In the genomic region with DNA sequence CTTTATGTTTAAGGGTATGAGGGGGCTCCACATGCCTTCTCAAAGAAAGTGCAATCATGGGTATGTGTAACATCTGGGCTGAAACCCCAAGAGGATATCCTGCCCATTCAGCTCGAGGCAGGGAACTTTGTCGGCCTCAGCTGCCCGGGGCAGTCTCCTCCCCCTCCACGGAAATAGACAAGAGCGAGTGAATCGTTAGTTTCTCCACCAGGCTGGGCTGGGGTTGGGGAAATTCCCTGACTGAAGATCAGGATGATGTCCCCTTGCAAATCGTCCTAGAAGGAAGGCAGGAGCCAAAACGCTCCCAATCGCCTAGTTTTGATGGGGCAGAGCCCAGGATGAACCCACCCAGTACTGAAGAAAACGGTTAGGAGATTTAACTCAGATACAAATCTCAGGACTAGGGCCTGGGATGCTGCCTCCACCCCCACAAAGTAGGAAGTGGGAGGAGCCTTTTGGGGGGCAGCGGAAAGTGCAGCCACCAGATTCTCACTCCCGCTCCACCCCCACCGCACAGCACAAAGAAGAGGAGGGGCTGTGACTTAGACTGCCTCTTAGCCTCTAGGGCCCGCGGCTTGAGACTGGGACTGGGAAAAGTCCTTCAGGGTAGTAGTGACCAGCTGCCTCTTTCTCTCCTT, we compare ENCODE assay signal across 8 mouse cellular contexts. TPM values are rescaled to one million over a fixed set of nuclear protein-coding genes. Genes with fewer than 3 reads are reported as not detected.
A peak's percentile ranks its signal among the peaks of the same experiment; 100 is the strongest.
DNase-seq lines count a peak whose midpoint lies in the region; ATAC-seq and TF ChIP-seq lines count a peak whose summit lies in the region.

No protein-coding gene starts in this region.

- WGBS in stomach, embryonic 14.5 days = 2% methylated on average over 15 of the region's 15 CpGs

- peak; percentile 75 for TF ChIP-seq POLR2A in embryonic fibroblast, embryonic 13.5 days (IDR thresholded peaks at IDR 0.05; ENCODE audit: low read depth, low read length)

- no peak for TF ChIP-seq CTCF in embryonic fibroblast, embryonic 13.5 days (IDR thresholded peaks at IDR 0.05; ENCODE audit: borderline replicate concordance, insufficient read depth, low read length)

- no peak for ATAC-seq in stomach, embryonic 14.5 days (ENCODE audit: insufficient number of reproducible peaks, insufficient read depth, low FRiP score, low read depth)
- no peak for ATAC-seq in megakaryocyte-erythroid progenitor cell, adult 5-6 weeks (replicated peaks; ENCODE audit: low FRiP score, low TSS enrichment, poor library complexity, severe bottlenecking)

- peak overlapping the region; percentile 33 for H3K4me2 ChIP-seq in stomach, embryonic 14.5 days (replicated peaks; ENCODE audit: low read depth, low read length)

- H3K36me3 ChIP-seq in stomach, embryonic 14.5 days (ENCODE audit: control insufficient read depth, insufficient read depth, low read length) = no peaks in the 10 kb centered on the region

- intact Hi-C loops in heart, postnatal 10 days (cut with DNase I) = loop anchor here (5.0 kb wide), 2 partner anchors 147 to 172 kb away; no protein-coding TSS in a partner anchor

- peak overlapping the region; percentile 4; the same call in 1 of the 2 replicates for H3K9ac ChIP-seq in stomach, embryonic 14.5 days (replicated peaks; ENCODE audit: low read depth, low read length)

- no peaks in the 10 kb centered on the region for H3K9me3 ChIP-seq in stomach, embryonic 14.5 days (ENCODE audit: control insufficient read depth, low read depth, low read length)

- peak; percentile 87 for DNase-seq in CD4-positive helper T cell, adult 2 months (ENCODE audit: low read depth, low spot score)
- DNase-seq in adipocyte (ENCODE audit: low spot score) = peak; percentile 78
- peak; percentile 88 to 91 for DNase-seq in heart, postnatal 10 days
- DNase-seq in kidney, postnatal 36 days = peak; percentile 86 to 88
- peak; percentile 83 for DNase-seq in mesoderm, embryonic 11.5 days (ENCODE audit: low read depth, low spot score)

- H3K4me3 ChIP-seq in embryonic fibroblast, embryonic 13.5 days (ENCODE audit: insufficient read depth, low read length) = peak overlapping the region; percentile 13; the same call in 1 of the 2 replicates
- H3K4me3 ChIP-seq in stomach, embryonic 14.5 days (ENCODE audit: low read depth, low read length) = peak overlapping the region; percentile 9

- peak overlapping the region; percentile 99 for H3K27ac ChIP-seq in embryonic fibroblast, embryonic 13.5 days (ENCODE audit: insufficient read depth, low read length)
- peak overlapping the region; percentile 89 for H3K27ac ChIP-seq in stomach, embryonic 14.5 days (ENCODE audit: low read length)

- no peaks in the 10 kb centered on the region for H3K27me3 ChIP-seq in stomach, embryonic 14.5 days (ENCODE audit: control insufficient read depth, insufficient read depth, low read length)

- H3K4me1 ChIP-seq in embryonic fibroblast, embryonic 13.5 days (ENCODE audit: control insufficient read depth, insufficient read depth, low read length) = peaks cover 14% of the 10 kb centered on the region
- H3K4me1 ChIP-seq in stomach, embryonic 14.5 days (ENCODE audit: control insufficient read depth, insufficient read depth, low read length) = peaks cover 41% of the 10 kb centered on the region

RNA-seq across cellular contexts. Expression of a gene that starts 2.5 kb away (rescaled TPM):
- polyA plus RNA-seq in embryonic fibroblast, embryonic 13.5 days (2011; ENCODE audit: insufficient read length, low read depth, missing spikeins) = 96.6 and 102 TPM in 2 replicates
- 10 to 100 TPM; 50.8 to 54.0 TPM for total RNA-seq in heart, postnatal 10 days (2021)
- 14.7 and 17.1 TPM in 2 replicates for polyA plus RNA-seq in stomach, embryonic 14.5 days (2014; fragmentation: Nextera tagmentation; extraction: Ambion mirVana)
- total RNA-seq in megakaryocyte-erythroid progenitor cell, adult 5-6 weeks (2014; fragmentation: Nextera tagmentation) = 40.1 and 43.2 TPM in 2 replicates
- total RNA-seq in megakaryocyte-erythroid progenitor cell, adult 5-6 weeks (2017) = 55.9 and 81.1 TPM in 2 replicates

RNA-seq across cellular contexts. Expression of a gene that starts 3.5 kb away (rescaled TPM):
- 83.0 and 98.9 TPM in 2 replicates for polyA plus RNA-seq in embryonic fibroblast, embryonic 13.5 days (2011; ENCODE audit: insufficient read length, low read depth, missing spikeins)
- total RNA-seq in heart, postnatal 10 days (2021) = 100 to 1,000 TPM; 214 to 239 TPM
- polyA plus RNA-seq in stomach, embryonic 14.5 days (2014; fragmentation: Nextera tagmentation; extraction: Ambion mirVana) = 37.2 and 38.7 TPM in 2 replicates
- total RNA-seq in megakaryocyte-erythroid progenitor cell, adult 5-6 weeks (2014; fragmentation: Nextera tagmentation) = 6.4 and 8.0 TPM in 2 replicates
- total RNA-seq in megakaryocyte-erythroid progenitor cell, adult 5-6 weeks (2017) = 13.2 and 14.5 TPM in 2 replicates

RNA-seq across cellular contexts. Expression of a gene that starts 27.0 kb away (rescaled TPM):
- 7.7 and 40.4 TPM in 2 replicates for polyA plus RNA-seq in embryonic fibroblast, embryonic 13.5 days (2011; ENCODE audit: insufficient read length, low read depth, missing spikeins)
- 1 to 10 TPM; 1.8 to 2.1 TPM for total RNA-seq in heart, postnatal 10 days (2021)
- 10.2 and 10.8 TPM in 2 replicates for polyA plus RNA-seq in stomach, embryonic 14.5 days (2014; fragmentation: Nextera tagmentation; extraction: Ambion mirVana)
- not detected in 2 replicates for total RNA-seq in megakaryocyte-erythroid progenitor cell, adult 5-6 weeks (2014; fragmentation: Nextera tagmentation)
- total RNA-seq in megakaryocyte-erythroid progenitor cell, adult 5-6 weeks (2017) = not detected in 2 replicates

RNA-seq across cellular contexts. Expression of a gene that starts 57.1 kb away (rescaled TPM):
- polyA plus RNA-seq in embryonic fibroblast, embryonic 13.5 days (2011; ENCODE audit: insufficient read length, low read depth, missing spikeins) = 311 and 382 TPM in 2 replicates
- total RNA-seq in heart, postnatal 10 days (2021) = 100 to 1,000 TPM; 160 to 172 TPM
- 258 and 268 TPM in 2 replicates for polyA plus RNA-seq in stomach, embryonic 14.5 days (2014; fragmentation: Nextera tagmentation; extraction: Ambion mirVana)
- total RNA-seq in megakaryocyte-erythroid progenitor cell, adult 5-6 weeks (2014; fragmentation: Nextera tagmentation) = 266 and 395 TPM in 2 replicates
- total RNA-seq in megakaryocyte-erythroid progenitor cell, adult 5-6 weeks (2017) = 471 and 531 TPM in 2 replicates

Comparison
In these comparisons a context has a peak if more than half of its experiments do, and no peak if none do; other contexts are left out.
1. RNA of a gene that starts 3.5 kb away (total RNA-seq): 214 to 239 TPM in heart, postnatal 10 days; 6.4 to 14.5 TPM in megakaryocyte-erythroid progenitor cell, adult 5-6 weeks; every median in the first group is over 10 times any median in the second.
2. Peak in every context shown above with its lines, with median percentiles within 50 percentile points of each other: DNase-seq.